Mouse (Mus musculus) ES-E14 (cell line): ENCODE data around the gene Supt3.

ENCODE experiments used
- HCFC1 ChIP-seq: IDR thresholded peaks from 2 replicates; pipeline ENCODE4 v1.6.1; 2012; ENCODE audit warnings: low read length, inconsistent platforms, borderline replicate concordance; ENCODE audit not compliant: insufficient read depth
- MAFK ChIP-seq: IDR thresholded peaks from 2 replicates; pipeline ENCODE4 v1.6.1; 2014; ENCODE audit warnings: mild to moderate bottlenecking, low read depth, low read length, inconsistent platforms; ENCODE audit not compliant: insufficient read depth
- ZC3H11A ChIP-seq: IDR thresholded peaks from 2 replicates; pipeline ENCODE4 v1.6.1; 2012; ENCODE audit warnings: low read depth, mild to moderate bottlenecking, inconsistent platforms, low read length, borderline replicate concordance
- ZNF384 ChIP-seq: IDR thresholded peaks from 2 replicates; pipeline ENCODE4 v1.6.1; 2012; ENCODE audit warnings: low read depth, low read length, inconsistent platforms

DNA sequence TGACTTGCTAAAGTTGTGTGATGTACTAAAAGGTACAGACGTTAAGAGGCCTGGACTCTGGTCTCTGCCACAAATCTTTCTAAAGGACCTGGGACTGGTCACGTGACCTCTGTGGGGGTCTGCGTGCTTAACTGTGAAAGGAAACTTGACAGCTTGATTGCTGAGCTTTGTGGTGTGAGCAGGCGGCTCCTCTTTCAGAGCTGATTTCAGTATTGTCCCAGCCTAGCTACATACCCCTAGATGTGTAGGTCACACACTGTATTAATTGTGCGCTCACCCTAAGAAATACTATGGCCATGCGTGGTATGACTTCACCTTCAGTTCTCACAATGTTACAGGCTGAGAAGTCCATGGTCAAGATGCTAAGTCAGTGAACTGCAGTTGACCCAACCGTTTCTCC lies 291.4 kb downstream of the Supt3 start:
- TF ChIP-seq ZC3H11A (no peak), MAFK (no peak), HCFC1 (no peak), ZNF384 (no peak)
